Mouse (Mus musculus): ENCODE measurements around the gene Zcchc8. TPM values are rescaled to one million over a fixed set of nuclear protein-coding genes. Genes with fewer than 3 reads are reported as not detected.

Zcchc8 gene
- polyA plus RNA-seq, 1 experiment from 2014 or later, result 34.6 TPM

GRCm38 (mm10) chr5:123708598-123708997 is 12.3 kb downstream of the Zcchc8 start:
- H3K36me3 ChIP-seq (ENCODE audit: inconsistent target), result peaks cover 82% of the 10 kb centered on the region

GRCm38 (mm10) chr5:123700625-123701024 is 20.3 kb downstream of the Zcchc8 start:
- peaks cover 62% of the 10 kb centered on the region for H3K36me3 ChIP-seq (ENCODE audit: inconsistent target)
- WGBS (ENCODE audit: missing documents), result 82% methylated on average over 11 of the region's 11 CpGs
- no peak overlapping the region for H3K4me3 ChIP-seq (ENCODE audit: inconsistent target)
- no peak overlapping the region for H3K27ac ChIP-seq
- no peaks in the 10 kb centered on the region for H3K79me2 ChIP-seq (ENCODE audit: inconsistent target)

More at GRCm38 (mm10) chr5:123708598-123708997, 12.3 kb downstream of the Zcchc8 start:
- H3K79me2 ChIP-seq (ENCODE audit: inconsistent target), result peaks cover 45% of the 10 kb centered on the region
- 93% methylated on average over 12 of the region's 12 CpGs for WGBS (ENCODE audit: missing documents)
- H3K27ac ChIP-seq, result no peak overlapping the region
- H3K4me3 ChIP-seq (ENCODE audit: inconsistent target), result no peak overlapping the region

- no peak overlapping the region for H3K4me3 ChIP-seq (ENCODE audit: inconsistent target)
- no peak overlapping the region for H3K27ac ChIP-seq
- H3K79me2 ChIP-seq (ENCODE audit: inconsistent target), result no peaks in the 10 kb centered on the region
- WGBS (ENCODE audit: missing documents), result 32% methylated on average over 3 of the region's 3 CpGs
- H3K36me3 ChIP-seq (ENCODE audit: inconsistent target), result peaks cover 48% of the 10 kb centered on the region
Observed at GRCm38 (mm10) chr5:123699198-123699597, 21.7 kb downstream of the Zcchc8 start.

DNA sequence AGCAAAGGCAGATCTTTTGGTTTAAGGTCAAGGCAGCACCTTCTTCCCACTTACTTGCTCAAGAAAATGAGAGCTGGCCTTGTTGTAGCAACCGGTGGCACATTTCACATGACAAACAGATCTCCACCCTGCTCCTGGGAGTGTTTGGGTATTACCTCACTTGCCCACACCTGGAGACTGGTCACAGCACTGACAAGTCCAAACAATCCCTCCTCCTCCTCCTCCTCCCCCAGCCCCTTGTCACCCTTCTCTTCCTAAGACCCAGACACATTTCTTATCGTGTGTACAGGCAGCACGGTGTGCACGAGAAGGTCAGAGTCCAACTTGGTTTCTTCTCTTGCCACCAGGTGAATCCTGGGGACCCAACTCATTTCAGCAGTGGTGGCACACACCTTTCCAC is 23.9 kb downstream of the Zcchc8 start:
- H3K79me2 ChIP-seq (ENCODE audit: inconsistent target), result no peaks in the 10 kb centered on the region
- WGBS (ENCODE audit: missing documents), result 96% methylated on average over 4 of the region's 4 CpGs
- no peak overlapping the region for H3K4me3 ChIP-seq (ENCODE audit: inconsistent target)
- peaks cover 26% of the 10 kb centered on the region for H3K36me3 ChIP-seq (ENCODE audit: inconsistent target)
- H3K27ac ChIP-seq, result no peak overlapping the region

DNA sequence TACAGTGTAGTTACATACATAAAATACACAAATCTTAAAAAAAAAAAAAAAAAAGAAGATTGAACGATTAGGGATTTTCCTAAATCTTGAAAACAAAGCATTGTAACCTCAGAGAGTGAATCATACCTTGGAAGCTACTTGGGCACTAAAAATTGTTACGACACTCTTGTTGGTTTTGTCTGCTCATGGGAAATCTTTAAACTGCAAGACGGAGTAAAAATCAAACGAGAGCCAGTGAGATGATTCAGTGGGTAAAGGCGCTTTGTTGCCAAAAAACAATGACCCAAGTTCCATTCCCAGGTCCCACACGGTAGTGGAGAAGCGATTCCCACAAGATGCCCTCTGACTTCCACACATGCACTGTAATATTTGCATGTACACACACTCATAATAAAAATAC is 24.7 kb downstream of the Zcchc8 start:
- no peak overlapping the region for H3K4me3 ChIP-seq (ENCODE audit: inconsistent target)
- H3K27ac ChIP-seq, result no peak overlapping the region
- H3K79me2 ChIP-seq (ENCODE audit: inconsistent target), result no peaks in the 10 kb centered on the region
- 67% methylated on average over 7 of the region's 7 CpGs for WGBS (ENCODE audit: missing documents)
- peaks cover 21% of the 10 kb centered on the region for H3K36me3 ChIP-seq (ENCODE audit: inconsistent target)

DNA sequence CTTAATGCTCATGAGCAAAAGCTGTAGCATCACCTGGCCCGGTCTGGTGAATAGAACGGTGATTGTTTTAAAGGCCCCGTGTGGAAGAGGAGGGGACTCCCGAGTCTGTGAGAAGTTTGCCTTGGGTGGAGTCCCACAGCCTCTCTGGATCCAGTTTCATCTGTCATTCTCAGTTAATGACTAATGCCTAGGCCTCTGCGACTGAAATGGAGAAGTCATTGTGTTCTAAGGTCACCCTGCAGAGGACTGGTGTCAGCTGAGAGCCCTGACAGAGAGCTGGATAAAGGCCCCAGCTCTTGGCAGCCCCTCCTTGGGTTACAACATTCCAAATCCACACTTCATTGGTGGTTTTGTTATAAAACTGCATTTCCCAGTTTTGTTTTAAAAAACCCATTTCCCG is 26.4 kb downstream of the Zcchc8 start:
- H3K4me3 ChIP-seq (ENCODE audit: inconsistent target), result no peak overlapping the region
- 0 out of 2 replicates have a peak, but pooled peaks cover 7% of the 10 kb centered on the region for H3K36me3 ChIP-seq (ENCODE audit: inconsistent target)
- WGBS (ENCODE audit: missing documents), result 45% methylated on average over 6 of the region's 6 CpGs
- no peaks in the 10 kb centered on the region for H3K79me2 ChIP-seq (ENCODE audit: inconsistent target)
- peak overlapping the region; percentile 51 for H3K27ac ChIP-seq

DNA sequence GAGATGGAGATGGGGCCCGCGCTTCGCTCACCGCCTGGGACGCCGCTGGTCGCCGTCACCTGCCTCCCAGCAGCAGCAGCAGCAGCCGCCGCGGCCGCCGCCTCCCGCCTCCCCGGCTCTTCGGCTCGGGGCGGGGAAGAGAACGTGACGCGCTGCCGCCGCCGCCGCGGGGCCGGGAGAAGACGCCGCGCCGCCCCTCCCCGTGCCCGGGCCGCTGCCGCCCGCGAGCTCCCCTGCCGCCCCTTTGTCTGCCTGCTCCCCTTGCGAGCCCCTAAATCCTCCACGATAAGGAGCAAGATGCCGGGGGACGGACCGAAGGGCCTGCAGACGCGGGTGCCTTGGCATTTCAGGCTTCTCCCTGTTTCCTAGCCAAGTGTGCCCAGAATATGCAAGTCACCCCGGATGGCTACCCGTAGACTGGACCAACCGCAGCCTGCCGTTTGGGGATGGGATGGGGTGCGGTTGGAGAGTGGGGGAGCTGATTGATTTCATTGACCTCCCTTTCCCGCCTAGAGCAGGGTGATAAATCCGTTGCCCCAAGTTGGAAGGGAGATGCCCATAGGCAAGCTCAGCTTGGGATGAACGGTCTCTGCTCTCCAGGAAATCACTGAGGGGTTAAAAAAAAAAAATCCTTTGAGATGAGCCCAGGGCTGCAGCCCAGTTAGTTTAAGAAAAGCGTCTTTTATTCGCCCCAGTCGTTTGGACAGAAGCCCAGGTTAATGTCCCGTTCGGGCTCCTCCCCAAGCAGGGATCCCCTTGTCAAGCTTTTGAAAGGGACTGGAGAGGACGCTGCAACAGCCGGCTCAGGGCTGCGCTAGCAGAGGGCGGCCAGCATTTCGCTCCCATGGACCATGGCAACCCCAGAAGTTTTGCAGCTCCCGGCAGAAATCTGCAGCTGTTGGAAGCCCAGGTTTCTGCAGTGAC is 36.4 kb downstream of the Zcchc8 start, which contains the start of gene Clip1:
Clip1 (minus strand) TSS at position 398 of the 924 bp plus-strand sequence.
- WGBS (ENCODE audit: missing documents), result 2% methylated on average over 31 of the region's 64 CpGs
- H3K36me3 ChIP-seq (ENCODE audit: inconsistent target), result no peaks in the 10 kb centered on the region

DNA sequence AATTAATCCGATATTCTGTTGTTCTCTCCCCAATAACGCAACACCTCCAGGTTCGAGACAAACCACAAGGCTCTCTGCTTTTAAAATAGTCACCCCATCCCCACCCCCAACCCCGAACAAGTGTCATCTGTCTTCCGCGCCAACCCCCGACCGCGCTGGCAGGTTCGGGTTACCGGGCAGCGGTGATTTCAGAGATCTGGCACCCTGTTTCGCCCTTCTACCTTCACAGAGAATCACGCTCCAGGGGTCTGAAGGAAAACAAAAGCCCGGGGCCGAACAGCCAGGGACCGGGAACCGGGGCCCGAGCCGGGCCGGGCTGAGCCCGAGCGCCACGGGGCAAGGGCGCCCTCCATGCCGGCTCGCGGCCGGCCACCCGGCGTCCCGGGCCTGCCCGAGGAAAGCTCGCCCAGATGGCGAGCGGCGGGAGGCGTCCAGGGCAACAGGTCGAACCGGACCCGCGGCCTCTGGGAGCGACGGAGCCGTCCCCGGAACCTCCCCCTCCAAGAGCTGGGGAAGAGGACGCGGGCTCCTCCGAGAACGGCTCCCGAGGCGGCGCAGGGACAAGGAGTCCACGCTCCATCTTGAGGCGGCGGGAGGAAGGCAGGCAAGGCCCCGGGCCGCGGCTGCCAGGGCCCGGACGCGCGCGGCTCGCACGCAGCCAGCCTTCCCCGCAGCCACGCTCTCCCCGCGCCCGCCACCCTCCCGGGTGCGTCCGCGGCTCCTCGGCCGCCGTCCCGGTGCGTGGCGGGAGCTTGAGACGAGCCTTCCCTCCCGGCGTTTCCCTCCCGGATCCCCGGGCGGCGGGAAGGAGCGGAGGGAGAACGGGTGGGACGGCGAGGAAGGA is 37.3 kb downstream of the Zcchc8 start:
- Histone ChIP-seq H3K4me3 (ENCODE audit: inconsistent target) (peak overlapping the region; percentile 57), H3K79me2 (ENCODE audit: inconsistent target) (peaks cover 48% of the 10 kb centered on the region), H3K27ac (peak overlapping the region; percentile 44), H3K36me3 (ENCODE audit: inconsistent target) (no peaks in the 10 kb centered on the region)
- WGBS (ENCODE audit: missing documents), result 1% methylated on average over 81 of the region's 92 CpGs

More for the DNA sequence above, 36.4 kb downstream of the Zcchc8 start, which contains the start of gene Clip1:
- peak within 1 kb of the TSS; percentile 67 for H3K4me3 ChIP-seq (ENCODE audit: inconsistent target)
- H3K27ac ChIP-seq, result peak within 1 kb of the TSS; percentile 76
- H3K79me2 ChIP-seq (ENCODE audit: inconsistent target), result peaks cover 40% of the 10 kb centered on the region

GRCm38 (mm10) chr5:123683043-123683376 is 37.9 kb downstream of the Zcchc8 start:
- H3K4me3 ChIP-seq (ENCODE audit: inconsistent target), result peak overlapping the region; percentile 57
- WGBS (ENCODE audit: missing documents), result 4% methylated on average over 6 of the region's 6 CpGs
- H3K27ac ChIP-seq, result peak overlapping the region; percentile 44
- H3K79me2 ChIP-seq (ENCODE audit: inconsistent target), result peaks cover 54% of the 10 kb centered on the region
- no peaks in the 10 kb centered on the region for H3K36me3 ChIP-seq (ENCODE audit: inconsistent target)

- Histone ChIP-seq H3K27ac (peak overlapping the region; percentile 44), H3K79me2 (ENCODE audit: inconsistent target) (peaks cover 61% of the 10 kb centered on the region), H3K4me3 (ENCODE audit: inconsistent target) (no peak overlapping the region; the same call in 1 of the 2 replicates), H3K36me3 (ENCODE audit: inconsistent target) (no peaks in the 10 kb centered on the region)
- 10% methylated on average over 4 of the region's 4 CpGs for WGBS (ENCODE audit: missing documents)
Observed at GRCm38 (mm10) chr5:123682372-123682771, 38.5 kb downstream of the Zcchc8 start.

DNA sequence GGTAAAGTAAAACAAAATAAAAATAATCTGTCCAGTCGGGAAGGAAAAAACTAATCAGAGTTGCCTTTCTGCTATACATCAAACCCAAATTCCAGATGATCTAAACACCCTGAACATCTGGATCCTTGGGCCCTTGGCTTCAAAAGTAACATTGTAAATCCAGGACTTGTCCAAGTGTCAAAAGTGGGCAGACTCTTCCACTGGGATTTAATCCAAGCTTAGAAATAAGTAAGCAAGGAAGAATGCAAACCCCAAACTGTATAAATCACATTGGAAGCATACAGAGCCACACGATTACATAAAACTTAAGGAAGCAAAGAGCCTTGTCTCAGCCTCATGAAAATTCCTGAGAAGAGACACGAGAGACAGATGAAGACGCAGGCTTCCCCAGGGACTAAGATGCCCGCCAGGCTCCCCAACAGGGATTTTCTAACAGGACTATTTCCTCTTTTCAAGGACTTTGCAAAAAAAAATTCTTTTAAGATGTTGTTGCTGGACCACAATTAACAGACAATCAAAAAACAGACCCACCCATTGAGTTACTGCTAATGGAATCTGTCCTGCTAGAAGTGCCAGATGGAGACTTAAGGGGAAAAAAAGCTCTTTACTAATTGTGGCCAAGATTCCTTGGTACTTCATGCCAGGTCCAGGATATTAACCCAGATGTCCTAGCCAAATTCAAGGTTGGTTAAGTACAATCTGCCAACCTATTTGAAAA is 41.2 kb downstream of the Zcchc8 start:
- H3K36me3 ChIP-seq (ENCODE audit: inconsistent target), result no peaks in the 10 kb centered on the region
- H3K79me2 ChIP-seq (ENCODE audit: inconsistent target), result peaks cover 87% of the 10 kb centered on the region
- H3K4me3 ChIP-seq (ENCODE audit: inconsistent target), result no peak overlapping the region
- WGBS (ENCODE audit: missing documents), result 82% methylated on average over 5 of the region's 5 CpGs
- no peak overlapping the region for H3K27ac ChIP-seq

DNA sequence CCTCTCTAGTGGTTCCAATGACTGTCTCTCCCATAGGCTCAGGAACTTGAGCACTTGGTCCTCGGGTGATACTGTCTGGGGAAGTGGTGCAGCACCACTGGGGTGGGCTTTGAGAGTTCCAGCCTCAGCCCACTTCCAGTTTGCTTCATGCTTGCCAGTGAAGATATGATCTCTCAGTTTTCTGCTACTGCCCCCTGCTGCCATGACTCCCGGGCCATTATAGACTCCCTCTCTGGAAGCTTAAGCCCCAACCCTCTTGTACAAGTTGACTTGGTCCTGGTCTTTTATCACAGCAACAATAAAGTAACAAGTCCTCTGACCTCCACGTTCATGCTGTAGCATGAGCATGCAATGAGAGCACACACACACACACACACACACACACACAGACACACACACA is 41.8 kb downstream of the Zcchc8 start:
- H3K36me3 ChIP-seq (ENCODE audit: inconsistent target), result no peaks in the 10 kb centered on the region
- 43% methylated on average over 2 of the region's 3 CpGs for WGBS (ENCODE audit: missing documents)

GRCm38 (mm10) chr5:123675717-123676116 is 45.2 kb downstream of the Zcchc8 start:
- Histone ChIP-seq H3K36me3 (ENCODE audit: inconsistent target) (no peaks in the 10 kb centered on the region), H3K27ac (no peak overlapping the region), H3K4me3 (ENCODE audit: inconsistent target) (no peak overlapping the region), H3K79me2 (ENCODE audit: inconsistent target) (peaks cover 100% of the 10 kb centered on the region)
- 48% methylated on average over 6 of the region's 9 CpGs for WGBS (ENCODE audit: missing documents)

More for the DNA sequence above, 41.8 kb downstream of the Zcchc8 start:
- Histone ChIP-seq H3K27ac (no peak overlapping the region), H3K4me3 (ENCODE audit: inconsistent target) (no peak overlapping the region), H3K79me2 (ENCODE audit: inconsistent target) (peaks cover 93% of the 10 kb centered on the region)

DNA sequence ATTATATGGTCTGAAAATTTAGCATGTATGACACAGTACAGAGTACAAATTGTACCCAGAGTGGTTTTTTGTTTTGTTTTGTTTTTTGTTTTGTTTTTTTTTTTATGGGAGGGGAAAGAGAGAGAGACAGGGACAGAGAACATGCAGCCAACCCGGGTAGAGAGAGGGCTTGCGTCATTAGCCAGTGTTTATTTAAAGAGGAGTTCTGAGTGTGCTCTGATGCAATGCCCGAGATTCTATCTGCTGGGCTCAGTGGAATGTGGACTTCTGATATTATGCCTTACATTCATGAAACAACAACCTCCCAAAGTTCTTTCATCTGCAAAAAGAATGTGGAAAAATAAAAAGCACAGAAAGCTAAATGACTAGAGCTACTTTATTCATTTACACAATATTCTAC is 45.7 kb downstream of the Zcchc8 start:
- peaks cover 100% of the 10 kb centered on the region for H3K79me2 ChIP-seq (ENCODE audit: inconsistent target)
- no peak overlapping the region for H3K4me3 ChIP-seq (ENCODE audit: inconsistent target)
- WGBS (ENCODE audit: missing documents), result 13% methylated on average over 3 of the region's 3 CpGs
- H3K27ac ChIP-seq, result no peak overlapping the region
- no peaks in the 10 kb centered on the region for H3K36me3 ChIP-seq (ENCODE audit: inconsistent target)
